Mouse (Mus musculus): Measurements from ENCODE around the gene Jak3.

GRCm38 (mm10) chr8:71633164-71633563, 42.9 kb upstream of the Jak3 start:
- peak; percentile 85 for TF ChIP-seq CTCF (IDR thresholded peaks at IDR 0.05; ENCODE audit: extremely low read depth, insufficient read depth, insufficient read length, insufficient replicate concordance)
- TF ChIP-seq POLR2A (IDR thresholded peaks at IDR 0.05; ENCODE audit: low read depth, low read length): no peak

Measured in spleen, adult 2 months (tissue).